Mouse (Mus musculus) neural tube, embryonic 11.5 days (tissue): ENCODE results near the gene Zdhhc9. TPM values are rescaled to one million over a fixed set of nuclear protein-coding genes. Genes with fewer than 3 reads are reported as not detected.

Experiments
- ATAC-seq: fragments of 200-750 bp; cut with Nextera tagmentation; 2 replicates; pipeline ENCODE4 v1.8.0; 2017; ENCODE audit warnings: moderate number of reproducible peaks, mild to moderate bottlenecking, moderate TSS enrichment, moderate library complexity; ENCODE audit not compliant: insufficient read depth, low FRiP score, low TSS enrichment
- DNase-seq: peaks from one replicate; pipeline ENCODE4 v3.0.0-alpha.2; 2015; ENCODE audit warnings: low spot score
- H3K27ac ChIP-seq: fragments of 300-500 bp; sonication (generic); 2 replicates; pipeline ENCODE4 v1.5.1; 2014; ENCODE audit warnings: low read depth, mild to moderate bottlenecking, low read length
- H3K27me3 ChIP-seq: fragments of 300-500 bp; sonication (generic); 2 replicates; pipeline ENCODE4 v1.6.1; 2014; ENCODE audit warnings: mild to moderate bottlenecking, low read length, mixed read lengths; ENCODE audit not compliant: control insufficient read depth, insufficient read depth
- H3K36me3 ChIP-seq: fragments of 300-500 bp; sonication (generic); 2 replicates; pipeline ENCODE4 v1.6.1; 2014; ENCODE audit warnings: mild to moderate bottlenecking, low read length, moderate library complexity, mixed read lengths; ENCODE audit not compliant: control insufficient read depth, insufficient read depth
- H3K4me1 ChIP-seq: fragments of 300-500 bp; sonication (generic); 2 replicates; pipeline ENCODE4 v1.6.1; 2014; ENCODE audit warnings: low read length, mixed read lengths; ENCODE audit not compliant: control insufficient read depth, insufficient read depth
- H3K4me2 ChIP-seq: fragments of 300-500 bp; sonication (generic); 2 replicates; pipeline ENCODE4 v1.6.1; 2014; ENCODE audit warnings: low read depth, mild to moderate bottlenecking, moderate library complexity
- H3K4me3 ChIP-seq: fragments of 300-500 bp; sonication (generic); 2 replicates; pipeline ENCODE4 v1.5.1; 2014; ENCODE audit warnings: low read depth, low read length
- H3K9ac ChIP-seq: fragments of 300-500 bp; sonication (generic); 2 replicates; pipeline ENCODE4 v1.6.1; 2014; ENCODE audit warnings: mild to moderate bottlenecking, low read length
- H3K9me3 ChIP-seq: fragments of 300-500 bp; sonication (generic); 2 replicates; pipeline ENCODE4 v1.6.1; 2016; ENCODE audit warnings: low read length; ENCODE audit not compliant: control insufficient read depth
- WGBS: fragments of 180-500 bp; shearing (Covaris S2); extraction: QIAGEN DNeasy Blood & Tissue Kit; methylation state at CpG from one replicate; pipeline ENCODE4 v1.1.7; 2014; 5-methylcytosine and 5-hydroxymethylcytosine counted together
- polyA plus RNA-seq: library from polyadenylated mRNA; unstranded; fragments of >200 nt; fragmentation: Nextera tagmentation; extraction: Ambion mirVana; gene quantifications from 2 replicates; pipeline ENCODE4 v1.2.1, GENCODE M21; 2014

The Zdhhc9 gene
- polyA plus RNA-seq, 1 experiment from 2014 or later: 2.8 TPM

GRCm38 (mm10) chrX:48124132-48125071, 84.3 kb downstream of the Zdhhc9 start:
- Histone ChIP-seq H3K9me3 (no peaks in the 10 kb centered on the region), H3K4me1 (no peaks in the 10 kb centered on the region), H3K4me2 (no peak overlapping the region), H3K27me3 (no peaks in the 10 kb centered on the region), H3K36me3 (no peaks in the 10 kb centered on the region), H3K4me3 (no peak overlapping the region), H3K27ac (no peak overlapping the region), H3K9ac (no peak overlapping the region)
- DNase-seq (peak; percentile 65), ATAC-seq (no peak)
- 27% methylated on average over 17 of the region's 17 CpGs for WGBS

Other genes starting within 250 kb of the Zdhhc9 start
- gene Apln, start 174.0 kb downstream of the Zdhhc9 start, polyA plus RNA-seq: 2.4 and 2.6 TPM in 2 replicates
- gene Xpnpep2, start 100.2 kb downstream of the Zdhhc9 start, polyA plus RNA-seq: 1.1 and 1.4 TPM in 2 replicates
- 1.2 and 2.0 TPM in 2 replicates for gene Sash3, start 62.4 kb downstream of the Zdhhc9 start, polyA plus RNA-seq
- 22.4 and 23.3 TPM in 2 replicates for gene Utp14a, start 48.0 kb upstream of the Zdhhc9 start, polyA plus RNA-seq
- gene Bcorl1, start 132.5 kb upstream of the Zdhhc9 start, polyA plus RNA-seq: 5.1 and 5.7 TPM in 2 replicates